Mouse (Mus musculus) limb, embryonic 14.5 days (tissue): ENCODE data around the gene Prrx1. TPM values are rescaled to one million over a fixed set of nuclear protein-coding genes. Genes with fewer than 3 reads are reported as not detected.

ENCODE experiments used
- ATAC-seq: fragments of 200-750 bp; cut with Nextera tagmentation; 2 replicates; pipeline ENCODE4 v1.8.0; 2017; ENCODE audit warnings: low read depth, moderate number of reproducible peaks, moderate TSS enrichment; ENCODE audit not compliant: low FRiP score
- DNase-seq: peaks from one replicate; pipeline ENCODE4 v3.0.0-alpha.2; 2015; ENCODE audit warnings: low spot score
- H3K27ac ChIP-seq: fragments of 300-500 bp; sonication (generic); replicated peaks from 2 replicates; pipeline ENCODE4 v1.5.1; 2014; ENCODE audit warnings: low read depth, mild to moderate bottlenecking, low read length, moderate library complexity, mixed read lengths
- H3K27me3 ChIP-seq: fragments of 300-500 bp; sonication (generic); 2 replicates; pipeline ENCODE4 v1.6.1; 2014; ENCODE audit warnings: low read length, mixed read lengths; ENCODE audit not compliant: control insufficient read depth, insufficient read depth
- H3K36me3 ChIP-seq: fragments of 300-500 bp; sonication (generic); 2 replicates; pipeline ENCODE4 v1.6.1; 2014; ENCODE audit warnings: mild to moderate bottlenecking, low read length, moderate library complexity, mixed read lengths; ENCODE audit not compliant: control insufficient read depth, insufficient read depth
- H3K4me1 ChIP-seq: fragments of 300-500 bp; sonication (generic); 2 replicates; pipeline ENCODE4 v1.6.1; 2014; ENCODE audit warnings: antibody characterized with exemption, low read length, mixed read lengths; ENCODE audit not compliant: control insufficient read depth, insufficient read depth
- H3K4me2 ChIP-seq: fragments of 300-500 bp; sonication (generic); replicated peaks from 2 replicates; pipeline ENCODE4 v1.6.1; 2014; ENCODE audit warnings: low read depth, mild to moderate bottlenecking, low read length, moderate library complexity; ENCODE audit not compliant: severe bottlenecking
- H3K4me3 ChIP-seq: fragments of 300-500 bp; sonication (generic); replicated peaks from 2 replicates; pipeline ENCODE4 v1.5.1; 2014; ENCODE audit warnings: low read length
- H3K9ac ChIP-seq: fragments of 300-500 bp; sonication (generic); 2 replicates; pipeline ENCODE4 v1.6.1; 2014; ENCODE audit warnings: mild to moderate bottlenecking, low read depth, low read length, moderate library complexity; ENCODE audit not compliant: severe bottlenecking
- H3K9me3 ChIP-seq: fragments of 300-500 bp; sonication (generic); 2 replicates; pipeline ENCODE4 v1.6.1; 2016; ENCODE audit warnings: low read length; ENCODE audit not compliant: control insufficient read depth
- POLR2A ChIP-seq: fragments of 200-500 bp; IDR thresholded peaks from 2 replicates; pipeline ENCODE4 v1.8.0; 2012; ENCODE audit warnings: inconsistent platforms, mild to moderate bottlenecking, moderate library complexity, borderline replicate concordance; ENCODE audit not compliant: insufficient read depth, insufficient read length; ENCODE audit errors: extremely low read depth
- WGBS: fragments of 180-500 bp; shearing (Covaris S2); extraction: QIAGEN DNeasy Blood & Tissue Kit; methylation state at CpG from one replicate; pipeline ENCODE4 v1.1.7; 2014; 5-methylcytosine and 5-hydroxymethylcytosine counted together
- polyA plus RNA-seq, 2 experiments: library from polyadenylated mRNA; depleted of rRNA in 1 of 2; stranded (reverse) in 1 of 2; unstranded in 1 of 2; fragments of >200 nt; fragmentation: Nextera tagmentation in 1 of 2; extraction: Ambion mirVana in 1 of 2; gene quantifications; 2 replicates each; pipeline versions ENCODE4 v1.2.1 to v1.2.3; 2012 to 2014

Gene Prrx1
- polyA plus RNA-seq, 2 experiments: 114 to 122 TPM

- Histone ChIP-seq H3K4me3 (no peak overlapping the region), H3K9me3 (no peaks in the 10 kb centered on the region), H3K4me1 (peaks cover 6% of the 10 kb centered on the region; the same call in 1 of the 2 replicates), H3K36me3 (no peaks in the 10 kb centered on the region), H3K9ac (no peak overlapping the region), H3K27ac (no peak overlapping the region), H3K27me3 (no peaks in the 10 kb centered on the region), H3K4me2 (no peak overlapping the region)
- TF ChIP-seq POLR2A: no peak
- ATAC-seq: no peak
- WGBS: 69% methylated on average over 3 of the region's 3 CpGs
- DNase-seq: no peak
These were observed 6.4 kb upstream of the Prrx1 start for GRCm38 (mm10) chr1:163319669-163320571.

GRCm38 (mm10) chr1:163316920-163317319 lies 3.4 kb upstream of the Prrx1 start:
- Histone ChIP-seq H3K27me3 (no peaks in the 10 kb centered on the region), H3K36me3 (no peaks in the 10 kb centered on the region), H3K4me1 (peaks cover 7% of the 10 kb centered on the region; the same call in 1 of the 2 replicates), H3K27ac (no peak overlapping the region), H3K9me3 (no peaks in the 10 kb centered on the region), H3K4me2 (no peak overlapping the region), H3K9ac (no peak overlapping the region), H3K4me3 (no peak overlapping the region)
- ATAC-seq (no peak), DNase-seq (no peak)
- WGBS: 20% methylated on average over 1 of the region's 1 CpGs
- TF ChIP-seq POLR2A: no peak

- ATAC-seq (peak; percentile 10; the same call in 1 of the 2 replicates), DNase-seq (peak; percentile 84)
These were observed 1.4 kb upstream of the Prrx1 start for GRCm38 (mm10) chr1:163314829-163315301.

DNA sequence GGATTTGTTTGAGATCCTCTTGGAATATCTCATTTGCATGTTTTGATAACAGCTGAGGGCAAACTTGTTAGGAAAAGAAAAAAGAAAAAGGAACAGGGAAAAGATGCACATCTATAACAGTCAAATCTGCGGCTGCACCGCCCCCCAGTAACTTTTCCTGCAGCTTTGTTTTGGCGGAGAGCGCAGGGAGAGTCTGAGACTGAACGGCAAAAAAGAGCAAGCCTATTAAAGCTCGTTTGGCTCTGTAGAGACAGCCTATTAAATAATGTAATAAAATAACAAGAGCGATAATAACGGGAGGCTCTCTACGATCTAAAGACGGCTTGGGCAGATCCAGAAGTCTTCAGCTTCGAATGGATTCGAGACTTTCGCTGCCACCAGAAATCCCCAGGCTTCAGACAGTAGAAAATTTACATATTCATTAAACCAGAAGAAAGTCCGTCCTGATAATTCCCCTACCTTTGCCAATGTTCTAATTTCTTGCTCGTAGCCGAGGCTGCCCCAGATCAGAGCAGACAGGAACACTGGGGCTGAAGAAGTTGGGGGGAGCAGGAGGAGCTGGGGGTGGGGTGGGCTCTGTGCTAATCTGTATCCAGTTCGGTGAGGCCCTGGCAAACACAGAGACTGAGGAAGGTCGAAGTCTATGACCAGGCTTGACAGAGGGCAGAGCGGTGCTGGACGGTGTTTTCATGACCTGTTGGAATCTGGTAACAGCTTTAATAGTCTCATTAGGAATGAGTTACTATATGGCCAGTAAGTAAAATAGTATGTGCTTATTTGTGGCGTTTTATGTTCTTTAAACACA lies 613 bp upstream of the Prrx1 start:
- peak overlapping the region; percentile 79 for H3K4me2 ChIP-seq
- ATAC-seq: peak; percentile 20; the same call in 1 of the 2 replicates

More at GRCm38 (mm10) chr1:163314829-163315301, 1.4 kb upstream of the Prrx1 start:
- TF ChIP-seq POLR2A: 0 out of 2 replicates have a peak, but pooled peaks have one; percentile 38
- under 1% methylated on average over 23 of the region's 23 CpGs for WGBS
- H3K9me3 ChIP-seq: no peaks in the 10 kb centered on the region
- H3K27ac ChIP-seq: peak overlapping the region; percentile 100
- H3K9ac ChIP-seq: peak overlapping the region; percentile 100
- H3K4me2 ChIP-seq: peak overlapping the region; percentile 79
- H3K4me3 ChIP-seq: peak overlapping the region; percentile 84
- H3K4me1 ChIP-seq: peaks cover 7% of the 10 kb centered on the region; the same call in 1 of the 2 replicates
- no peaks in the 10 kb centered on the region for H3K27me3 ChIP-seq
- peaks cover 10% of the 10 kb centered on the region for H3K36me3 ChIP-seq

More for the DNA sequence above, 613 bp upstream of the Prrx1 start:
- TF ChIP-seq POLR2A: no peak
- Histone ChIP-seq H3K27me3 (no peaks in the 10 kb centered on the region), H3K4me1 (peaks cover 7% of the 10 kb centered on the region; the same call in 1 of the 2 replicates), H3K36me3 (peaks cover 16% of the 10 kb centered on the region), H3K9me3 (no peaks in the 10 kb centered on the region), H3K9ac (peak overlapping the region; percentile 100), H3K4me3 (peak overlapping the region; percentile 84), H3K27ac (peak overlapping the region; percentile 100)
- WGBS: under 1% methylated on average over 21 of the region's 21 CpGs
- peak; percentile 63 for DNase-seq
